ENCODE assay signal across 23 mouse cellular contexts in genomic region chr6:141148417-141149169, GRCm38 (mm10).
A peak's percentile ranks its signal among the peaks of the same experiment; 100 is the strongest.
DNase-seq lines count a peak whose midpoint lies in the region; ATAC-seq and TF ChIP-seq lines count a peak whose summit lies in the region.
"Had no signal": no experiment of that assay in that cellular context is flagged by ENCODE, and none has a peak within 500 bp of the region (broad histone marks: within the 10 kb centered on the region; RNA-seq: fewer than 3 reads in every experiment).

No protein-coding gene starts in this region.

- H3K9me3 ChIP-seq in forebrain, embryonic 13.5 days (replicated peaks): no peaks in the 10 kb centered on the region
- H3K9me3 ChIP-seq in forebrain, embryonic 15.5 days: no peaks in the 10 kb centered on the region
- H3K9me3 ChIP-seq in forebrain, embryonic 14.5 days (replicated peaks; ENCODE audit: control insufficient read depth, low read length): no peaks in the 10 kb centered on the region
- no peaks in the 10 kb centered on the region for H3K9me3 ChIP-seq in midbrain, embryonic 13.5 days
- H3K9me3 ChIP-seq: heart, embryonic 12.5 days; neural tube, embryonic 13.5 days; stomach, embryonic 15.5 days had no signal

- no peaks in the 10 kb centered on the region for H3K27me3 ChIP-seq in forebrain, embryonic 13.5 days
- H3K27me3 ChIP-seq in forebrain, embryonic 15.5 days: no peaks in the 10 kb centered on the region
- no peaks in the 10 kb centered on the region for H3K27me3 ChIP-seq in forebrain, embryonic 14.5 days (replicated peaks; ENCODE audit: control insufficient read depth, insufficient read depth, low read length)
- no peaks in the 10 kb centered on the region for H3K27me3 ChIP-seq in midbrain, embryonic 13.5 days
- H3K27me3 ChIP-seq in small intestine, adult 2 months (ENCODE audit: control insufficient read depth, insufficient read depth, low read length): no peaks in the 10 kb centered on the region
- H3K27me3 ChIP-seq: heart, embryonic 12.5 days; neural tube, embryonic 13.5 days; stomach, embryonic 15.5 days had no signal

- no peak overlapping the region for H3K4me2 ChIP-seq in forebrain, embryonic 13.5 days
- H3K4me2 ChIP-seq in forebrain, embryonic 15.5 days (replicated peaks): no peak overlapping the region
- no peak overlapping the region for H3K4me2 ChIP-seq in forebrain, embryonic 14.5 days (ENCODE audit: low read length)
- no peak overlapping the region for H3K4me2 ChIP-seq in midbrain, embryonic 13.5 days (replicated peaks)
- H3K4me2 ChIP-seq: heart, embryonic 12.5 days; hindbrain, embryonic 14.5 days; neural tube, embryonic 13.5 days; stomach, embryonic 15.5 days had no signal

- no peak overlapping the region for H3K27ac ChIP-seq in forebrain, embryonic 13.5 days
- no peak overlapping the region for H3K27ac ChIP-seq in forebrain, embryonic 15.5 days (replicated peaks)
- H3K27ac ChIP-seq in forebrain, embryonic 14.5 days (ENCODE audit: low read depth, low read length): no peak overlapping the region
- H3K27ac ChIP-seq in midbrain, embryonic 13.5 days: no peak overlapping the region
- H3K27ac ChIP-seq in small intestine, adult 2 months (ENCODE audit: insufficient read depth, low read depth, low read length): peak overlapping the region; percentile 79
- H3K27ac ChIP-seq: hindbrain, embryonic 14.5 days; left cerebral cortex, adult 2 months; neural tube, embryonic 13.5 days; stomach, embryonic 15.5 days had no signal

- WGBS in forebrain, embryonic 13.5 days: 35% methylated on average over 5 of the region's 5 CpGs
- WGBS in forebrain, embryonic 15.5 days: 41% methylated on average over 5 of the region's 5 CpGs
- WGBS in forebrain, embryonic 14.5 days: 50% methylated on average over 5 of the region's 5 CpGs
- 40% methylated on average over 5 of the region's 5 CpGs for WGBS in midbrain, embryonic 13.5 days
- WGBS in small intestine, adult 2 months: 55% methylated on average over 5 of the region's 5 CpGs

- no peak for TF ChIP-seq CTCF in small intestine, adult 2 months (IDR thresholded peaks at IDR 0.05; ENCODE audit: extremely low read depth, insufficient read length, insufficient replicate concordance, low read depth, low read length)

- no peak overlapping the region for H3K4me3 ChIP-seq in forebrain, embryonic 13.5 days
- H3K4me3 ChIP-seq in forebrain, embryonic 15.5 days: no peak overlapping the region
- no peak overlapping the region for H3K4me3 ChIP-seq in forebrain, embryonic 14.5 days (ENCODE audit: low read depth, low read length)
- H3K4me3 ChIP-seq in midbrain, embryonic 13.5 days (replicated peaks): no peak overlapping the region
- H3K4me3 ChIP-seq in small intestine, adult 2 months (ENCODE audit: low read depth, low read length): no peak overlapping the region
- H3K4me3 ChIP-seq: heart, embryonic 12.5 days; left cerebral cortex, adult 2 months; neural tube, embryonic 13.5 days; stomach, embryonic 15.5 days had no signal

- no peaks in the 10 kb centered on the region for H3K36me3 ChIP-seq in forebrain, embryonic 13.5 days (ENCODE audit: poor library complexity, severe bottlenecking)
- H3K36me3 ChIP-seq in forebrain, embryonic 15.5 days: no peaks in the 10 kb centered on the region
- no peaks in the 10 kb centered on the region for H3K36me3 ChIP-seq in forebrain, embryonic 14.5 days (ENCODE audit: control insufficient read depth, insufficient read depth, low read length)
- H3K36me3 ChIP-seq in midbrain, embryonic 13.5 days: no peaks in the 10 kb centered on the region
- H3K36me3 ChIP-seq in small intestine, adult 2 months (ENCODE audit: control insufficient read depth, insufficient read depth, low read length): no peaks in the 10 kb centered on the region
- H3K36me3 ChIP-seq: heart, embryonic 12.5 days; neural tube, embryonic 13.5 days; stomach, embryonic 15.5 days had no signal

- DNase-seq in forebrain, embryonic 14.5 days (ENCODE audit: low spot score): peak; percentile 43
- no peak for DNase-seq in frontal cortex, postnatal 25 days (ENCODE audit: low spot score in 2 of 2)
- no peak for DNase-seq in adrenal gland, postnatal 14 days
- DNase-seq: B cell, adult 2 months; cerebellum, adult 9-10 months; heart, adult 11 months; kidney, adult 8-10 months; kidney, postnatal 14 days; layer of hippocampus, adult 9-11 months; left cerebral cortex, postnatal 4 days; liver; right cerebral cortex, postnatal 14 days; thymus, adult 18-20 months had no signal

- ATAC-seq in forebrain, embryonic 13.5 days: peak; percentile 62; the same call in 1 of the 2 replicates
- ATAC-seq in forebrain, embryonic 15.5 days (replicated peaks): no peak
- ATAC-seq in forebrain, embryonic 14.5 days: peak; percentile 55
- peak; percentile 78 for ATAC-seq in midbrain, embryonic 13.5 days
- ATAC-seq: lung, postnatal 0 days had no signal

- 0 out of 2 replicates have a peak, but pooled peaks cover 9% of the 10 kb centered on the region for H3K4me1 ChIP-seq in forebrain, embryonic 13.5 days
- H3K4me1 ChIP-seq in forebrain, embryonic 15.5 days: no peaks in the 10 kb centered on the region
- H3K4me1 ChIP-seq in forebrain, embryonic 14.5 days (ENCODE audit: control insufficient read depth, insufficient read depth, low read length): 0 out of 2 replicates have a peak, but pooled peaks cover 3% of the 10 kb centered on the region
- peaks cover 7% of the 10 kb centered on the region; the same call in 1 of the 2 replicates for H3K4me1 ChIP-seq in midbrain, embryonic 13.5 days (replicated peaks)
- H3K4me1 ChIP-seq in small intestine, adult 2 months (ENCODE audit: control insufficient read depth, insufficient read depth, insufficient read length, low read length): peaks cover 7% of the 10 kb centered on the region; the same call in 1 of the 2 replicates
- H3K4me1 ChIP-seq: heart, embryonic 12.5 days; neural tube, embryonic 13.5 days; stomach, embryonic 15.5 days had no signal

- H3K9ac ChIP-seq in forebrain, embryonic 13.5 days: no peak overlapping the region
- H3K9ac ChIP-seq in forebrain, embryonic 15.5 days (replicated peaks): no peak overlapping the region
- H3K9ac ChIP-seq in forebrain, embryonic 14.5 days (ENCODE audit: low read length): no peak overlapping the region
- no peak overlapping the region for H3K9ac ChIP-seq in midbrain, embryonic 13.5 days (replicated peaks)
- H3K9ac ChIP-seq: heart, embryonic 12.5 days; hindbrain, embryonic 14.5 days; neural tube, embryonic 13.5 days; stomach, embryonic 15.5 days had no signal

- TF ChIP-seq POLR2A in small intestine, adult 2 months (IDR thresholded peaks at IDR 0.05; ENCODE audit: low read depth, low read length): no peak
